Mouse (Mus musculus) ovary, adult 18-20 months (tissue): ENCODE data around the gene Aff1.

ENCODE experiments used
- DNase-seq: peaks from one replicate; pipeline ENCODE4 v3.0.0; 2022; ENCODE audit warnings: low spot score, mixed read lengths

Aff1 gene

DNA sequence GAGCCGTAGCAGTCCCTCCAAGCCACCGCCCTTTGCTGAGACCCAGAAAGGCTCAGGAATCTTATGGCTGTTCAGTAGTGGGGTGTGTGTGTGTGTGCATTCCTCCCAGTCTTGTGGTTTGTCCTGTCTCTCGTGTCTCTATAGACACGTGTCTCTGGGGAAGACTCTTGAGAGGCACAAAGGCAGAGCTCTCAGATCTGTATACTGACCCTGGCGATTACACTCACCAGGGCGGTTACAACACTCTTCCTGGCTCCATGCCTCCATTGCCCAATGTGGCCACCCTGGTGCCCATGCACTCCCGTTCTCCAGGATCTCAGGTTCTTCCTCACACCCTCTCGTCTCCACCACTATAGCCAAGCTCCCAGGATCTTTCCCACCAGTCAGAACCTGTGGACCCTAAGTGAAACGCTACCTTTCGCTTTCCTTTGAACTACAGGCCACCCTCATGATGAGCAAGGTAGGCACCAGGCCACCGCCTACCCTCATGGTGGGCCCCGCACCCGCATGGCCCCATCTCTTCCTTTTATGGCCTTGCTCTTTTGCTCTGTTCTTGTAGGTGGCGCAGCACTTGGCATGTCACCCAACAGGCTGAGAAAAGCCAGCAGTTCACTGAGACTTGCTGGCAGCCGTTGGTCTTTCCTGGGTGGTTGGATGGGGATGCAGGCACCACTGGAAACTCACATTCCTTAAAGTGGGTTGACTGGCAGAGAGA lies 146.5 kb downstream of the Aff1 start:
- no peak for DNase-seq

DNA sequence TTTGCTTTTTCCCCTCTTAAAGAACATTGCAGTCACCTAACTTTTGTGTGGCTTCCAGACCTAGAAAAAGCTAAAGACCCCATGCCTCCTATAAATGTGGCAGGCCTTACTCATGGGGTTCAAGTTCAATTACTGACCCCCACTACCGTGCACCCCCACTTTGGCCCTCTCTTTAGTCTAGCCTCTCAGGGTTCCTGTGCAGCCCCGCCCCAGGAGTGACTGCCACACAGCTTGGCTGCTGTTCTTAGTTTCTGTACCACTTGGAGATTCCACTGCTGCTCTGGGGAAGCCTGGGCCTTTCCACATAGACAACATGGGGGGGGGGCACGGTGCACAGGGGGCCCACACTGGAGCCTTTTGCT lies 147.1 kb downstream of the Aff1 start:
- no peak for DNase-seq

DNA sequence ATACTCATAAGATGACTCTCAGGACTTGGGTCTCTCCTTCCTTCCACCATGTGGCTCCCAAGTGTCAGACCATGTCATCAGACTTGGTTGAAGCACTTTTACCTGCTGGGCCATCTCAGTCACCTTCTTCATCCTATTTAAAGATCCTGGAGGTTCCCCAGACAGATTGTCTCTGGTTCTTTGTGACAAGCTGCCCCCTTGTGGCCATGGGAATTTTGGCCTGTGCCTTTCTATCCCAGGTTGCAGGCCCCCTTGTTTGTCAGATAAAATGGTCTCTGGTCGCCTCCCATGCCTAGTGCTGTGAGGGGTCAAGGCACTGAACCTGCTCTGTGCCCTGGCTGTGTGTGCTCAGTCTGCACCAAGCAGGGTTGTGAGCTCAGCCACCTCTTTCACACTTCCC lies 151.8 kb downstream of the Aff1 start:
- no peak for DNase-seq

DNA sequence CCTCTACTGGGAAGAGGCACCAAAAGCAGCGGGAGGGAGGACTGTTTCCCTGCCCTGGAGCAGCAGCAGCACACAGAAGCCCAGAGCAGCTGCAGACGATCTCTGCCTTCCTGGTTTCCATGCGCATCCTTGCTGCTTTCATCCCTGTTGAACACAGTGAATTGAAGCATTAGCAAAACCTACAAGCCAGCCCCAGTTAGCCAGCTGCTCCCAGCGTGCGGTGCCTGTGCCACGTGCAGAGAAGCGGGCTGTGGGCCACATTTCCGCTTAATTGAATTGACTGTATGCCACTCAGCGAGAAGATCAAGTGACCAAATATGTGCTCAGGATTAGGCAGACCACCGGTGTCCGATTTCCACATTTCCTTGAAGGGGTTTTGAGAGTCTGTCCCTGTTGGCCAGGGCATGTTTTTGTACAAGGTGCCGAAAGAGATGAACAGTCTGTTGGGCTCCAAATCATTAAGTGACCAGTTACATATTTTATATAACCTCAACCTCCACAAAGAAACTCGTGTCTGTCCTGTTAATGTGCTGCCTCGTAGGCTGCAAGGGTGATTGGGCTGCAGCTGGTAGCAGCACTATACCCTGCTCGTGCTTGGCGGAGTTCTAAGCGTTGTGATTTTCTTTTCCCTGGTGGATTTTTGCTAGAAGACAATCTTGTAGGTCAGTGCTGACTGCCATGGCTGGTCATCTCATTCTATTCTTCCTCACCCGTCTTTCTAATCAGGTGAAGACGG lies 153.4 kb downstream of the Aff1 start:
- DNase-seq, result no peak

DNA sequence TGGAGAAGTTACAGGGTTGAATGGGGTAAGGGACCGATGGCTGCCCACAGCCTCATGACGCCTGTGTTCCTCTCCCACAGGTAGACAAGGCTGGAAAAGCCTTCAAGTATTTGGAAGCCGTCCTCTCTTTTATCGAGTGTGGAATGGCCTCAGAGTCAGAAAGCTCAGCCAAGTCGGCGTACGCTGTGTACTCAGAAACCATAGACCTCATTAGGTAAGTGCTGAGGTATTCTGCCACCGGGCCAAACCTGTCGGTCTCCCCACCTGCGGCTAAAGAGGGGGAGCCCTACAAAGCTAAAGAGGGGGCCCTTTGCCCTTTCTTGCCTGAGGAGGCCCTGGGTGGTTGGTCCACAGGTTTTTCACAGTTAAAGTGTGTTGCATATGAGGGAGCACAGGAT lies 154.0 kb downstream of the Aff1 start:
- no peak for DNase-seq

DNA sequence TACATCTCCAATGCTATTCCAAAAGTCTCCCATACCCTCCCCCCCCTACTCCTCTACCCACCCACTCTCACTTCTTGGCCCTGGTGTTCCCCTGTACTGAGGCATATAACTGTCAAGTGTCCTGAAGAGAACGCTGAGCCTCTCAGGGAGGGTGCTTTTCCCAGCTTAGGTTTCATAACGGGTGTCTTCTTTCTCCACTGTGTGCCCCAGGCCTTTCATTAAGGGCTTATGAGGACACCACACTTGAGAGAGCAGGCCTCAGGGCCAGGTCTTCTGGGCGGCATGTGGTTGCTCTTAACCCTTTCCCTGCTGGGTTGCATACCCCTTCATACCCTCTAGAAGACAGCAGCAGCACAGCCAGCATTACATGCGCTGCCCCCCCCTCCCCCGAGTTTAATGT lies 154.4 kb downstream of the Aff1 start:
- DNase-seq, result no peak

DNA sequence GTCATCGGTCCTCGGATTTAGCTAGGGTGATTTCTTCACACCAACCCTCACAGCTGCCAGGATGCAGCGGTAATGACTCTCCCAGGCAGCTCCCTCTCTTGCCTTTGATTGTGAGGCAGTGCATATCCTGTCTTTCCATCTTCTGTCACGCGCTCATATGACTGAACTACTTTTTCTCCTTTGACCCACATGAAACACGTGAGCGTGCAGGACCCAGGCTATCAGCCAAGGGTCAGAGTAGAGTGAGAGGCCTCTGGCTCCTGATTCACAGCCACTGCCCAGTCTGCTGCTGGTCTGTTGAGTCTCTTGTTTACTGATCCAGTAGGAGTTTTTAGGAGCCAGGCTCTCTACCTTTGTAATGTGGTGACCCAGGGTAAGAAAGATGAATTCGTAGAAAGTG lies 156.4 kb downstream of the Aff1 start:
- DNase-seq, result no peak

DNA sequence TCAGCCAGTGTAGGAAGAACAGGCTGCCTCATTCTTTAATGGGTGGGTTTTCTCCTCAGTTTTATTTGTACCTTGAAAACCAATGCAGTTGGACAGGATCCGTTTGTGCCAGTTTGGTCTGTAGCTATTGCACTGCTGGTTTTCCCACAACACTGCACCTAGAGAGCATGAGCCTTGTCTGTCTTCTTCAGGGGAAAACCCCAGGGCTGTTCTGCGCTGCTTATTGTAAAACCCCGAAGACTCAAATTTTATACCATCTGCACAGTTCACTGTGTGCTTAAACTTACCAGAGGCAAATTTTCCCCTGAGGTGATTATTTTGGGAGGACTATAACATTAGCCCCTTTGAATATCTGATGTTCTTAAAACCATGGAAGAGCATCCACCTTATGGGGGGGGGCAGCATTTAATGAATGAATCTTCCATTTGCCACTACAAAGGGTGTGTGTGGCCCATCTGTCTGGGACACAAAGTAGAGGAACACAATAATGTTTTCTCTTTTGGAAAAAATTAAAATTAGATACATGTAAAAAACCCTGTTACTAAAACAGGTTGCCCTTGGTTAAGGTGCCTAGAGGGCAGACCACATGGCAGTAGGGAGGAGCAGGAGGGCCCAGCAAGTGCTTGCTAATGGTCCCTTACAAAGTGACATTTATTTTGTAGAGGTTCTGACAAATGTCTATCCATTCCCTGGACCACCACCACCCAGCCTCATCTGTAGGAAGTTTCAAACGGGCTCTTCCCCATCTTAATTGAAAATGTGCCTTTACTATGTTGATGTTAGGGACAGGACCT lies 160.8 kb downstream of the Aff1 start:
- DNase-seq, result no peak

DNA sequence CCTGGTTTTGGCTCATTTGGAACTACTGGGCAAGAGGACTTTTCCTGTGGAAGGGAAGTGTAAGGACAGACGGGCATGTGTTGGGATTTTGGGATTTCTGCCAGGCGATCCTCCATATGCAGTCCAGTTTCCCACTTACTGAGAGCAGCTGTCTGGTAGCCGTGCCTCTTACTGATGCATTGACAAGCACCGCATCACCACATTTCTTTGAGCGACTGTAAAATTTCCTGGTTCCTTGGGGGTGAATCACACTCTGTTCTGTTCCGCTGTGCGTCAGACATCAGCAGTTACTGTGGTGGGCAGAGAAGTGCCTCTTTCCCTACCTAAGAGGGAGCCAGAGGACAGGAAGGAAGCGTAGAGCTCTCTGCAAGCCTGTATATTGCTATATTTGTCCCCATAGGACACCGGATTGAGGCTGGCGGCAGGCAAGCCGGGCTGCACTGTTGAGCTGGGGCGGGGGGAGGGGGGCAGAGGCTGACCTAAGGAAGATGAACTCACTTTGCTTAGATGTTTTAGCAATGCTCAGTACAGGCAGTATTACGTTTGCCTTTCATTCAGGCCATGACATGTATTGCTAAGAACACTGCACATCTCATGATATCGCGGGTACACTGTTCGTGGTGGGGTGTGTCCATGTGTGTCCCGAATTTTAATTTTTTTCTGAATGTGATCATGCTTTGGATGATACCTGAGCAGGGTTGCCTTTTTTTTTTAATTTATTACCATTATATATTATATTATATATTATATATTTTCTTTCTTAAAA lies 162.1 kb downstream of the Aff1 start:
- DNase-seq, result no peak

DNA sequence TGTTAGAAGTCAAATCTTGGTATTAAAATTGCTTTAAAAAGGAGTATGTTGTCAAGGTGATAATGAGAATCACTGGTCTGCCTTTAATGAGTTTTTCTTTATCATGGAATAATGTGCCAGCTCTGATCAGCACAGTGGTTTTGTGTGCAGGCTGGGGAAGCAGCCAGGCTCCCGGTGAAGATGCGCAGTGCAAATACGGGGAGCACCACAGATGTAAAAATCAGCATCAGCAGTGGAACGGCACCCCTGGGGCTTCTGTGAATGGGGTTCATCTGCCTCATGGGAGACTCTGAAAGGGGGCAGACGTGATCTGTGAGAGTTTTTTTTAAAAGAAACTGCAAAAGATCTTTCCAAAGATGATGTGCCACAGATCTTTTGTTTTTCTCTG lies 162.6 kb downstream of the Aff1 start:
- no peak for DNase-seq

DNA sequence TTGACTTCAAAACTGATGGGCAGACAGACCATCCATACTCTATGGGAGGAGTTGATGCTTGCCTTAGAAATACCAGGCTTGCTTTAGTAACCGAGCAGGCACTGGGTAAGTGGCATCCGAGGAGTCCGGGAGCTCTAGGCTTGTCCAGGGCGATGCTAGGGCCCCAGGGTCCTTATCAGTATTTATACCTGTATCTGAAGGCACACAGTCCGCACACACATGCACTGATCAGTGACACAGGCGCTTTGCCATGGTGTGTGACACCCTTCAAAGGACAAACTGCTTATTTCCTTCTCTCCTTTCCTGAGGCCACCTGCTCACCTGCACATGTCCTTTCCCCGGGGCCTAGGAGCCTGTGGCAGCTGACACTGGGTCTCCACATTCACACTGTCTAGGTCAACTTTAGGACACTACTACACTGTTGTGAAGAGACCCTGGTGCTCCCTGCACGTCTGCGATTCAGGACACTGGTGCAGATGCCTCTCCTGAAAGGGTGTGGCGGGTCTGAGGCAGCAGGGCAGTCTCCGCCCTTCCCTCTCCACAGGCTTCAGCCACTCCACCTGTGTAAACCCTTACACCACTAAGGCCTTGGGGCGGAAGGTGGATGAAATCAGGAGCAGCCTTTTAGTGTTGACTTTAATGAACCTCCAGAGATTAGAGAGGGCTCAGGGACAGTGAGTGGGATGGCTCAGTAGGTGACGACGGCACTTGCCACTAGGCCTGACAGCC lies 163.5 kb downstream of the Aff1 start:
- DNase-seq, result no peak

DNA sequence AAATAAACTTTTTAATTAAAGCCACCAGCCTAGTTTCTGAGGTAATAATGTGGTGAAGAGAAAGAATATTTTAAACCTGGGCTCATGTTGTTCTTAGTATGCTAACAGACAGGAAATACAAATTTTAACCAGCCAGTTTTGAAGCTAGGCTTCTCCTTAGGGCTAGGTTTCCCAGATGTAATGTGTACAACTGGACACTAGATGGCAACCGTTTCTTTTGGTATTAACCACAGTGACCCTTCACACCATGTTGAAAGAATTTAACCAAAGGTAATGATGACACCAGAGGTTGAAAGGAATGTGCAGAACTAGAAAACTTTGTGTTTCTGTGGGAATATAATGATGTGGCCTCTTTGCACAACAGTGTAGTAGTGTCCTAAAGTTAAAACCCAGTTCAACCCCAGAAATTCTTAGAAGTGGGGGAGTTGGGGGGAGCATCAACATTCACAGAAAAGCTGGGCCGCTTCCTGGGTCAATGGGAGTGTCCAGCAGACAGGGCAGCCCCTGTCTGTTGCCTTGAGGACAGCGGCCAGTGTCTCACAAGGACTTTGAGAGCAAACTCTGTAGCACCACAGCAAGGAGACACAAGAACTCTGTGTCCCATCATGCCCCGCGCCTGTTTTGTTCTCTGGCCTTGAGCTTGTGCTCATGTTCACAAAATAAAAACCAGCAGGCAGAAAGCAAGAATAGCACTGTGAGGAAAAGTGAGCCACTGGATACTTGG lies 164.3 kb downstream of the Aff1 start:
- no peak for DNase-seq

DNA sequence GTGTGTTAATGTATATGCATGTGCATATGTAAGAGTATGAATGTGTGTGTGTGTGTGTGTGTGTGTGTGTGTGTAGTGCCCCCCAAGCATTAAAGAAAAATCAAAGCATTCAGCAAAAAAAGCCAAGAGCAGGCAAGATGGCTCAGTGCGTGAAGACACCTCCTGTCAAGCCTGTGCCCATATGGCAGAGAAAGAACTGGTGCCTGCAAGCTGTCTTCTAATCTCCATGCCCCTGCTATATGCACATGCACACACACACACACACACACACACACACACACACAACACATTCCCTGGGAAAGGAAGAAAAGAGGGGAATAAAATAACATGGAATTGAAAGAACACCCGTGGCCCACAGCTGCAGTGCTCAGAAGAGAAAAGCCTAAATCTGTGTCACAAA lies 165.0 kb downstream of the Aff1 start:
- no peak for DNase-seq

DNA sequence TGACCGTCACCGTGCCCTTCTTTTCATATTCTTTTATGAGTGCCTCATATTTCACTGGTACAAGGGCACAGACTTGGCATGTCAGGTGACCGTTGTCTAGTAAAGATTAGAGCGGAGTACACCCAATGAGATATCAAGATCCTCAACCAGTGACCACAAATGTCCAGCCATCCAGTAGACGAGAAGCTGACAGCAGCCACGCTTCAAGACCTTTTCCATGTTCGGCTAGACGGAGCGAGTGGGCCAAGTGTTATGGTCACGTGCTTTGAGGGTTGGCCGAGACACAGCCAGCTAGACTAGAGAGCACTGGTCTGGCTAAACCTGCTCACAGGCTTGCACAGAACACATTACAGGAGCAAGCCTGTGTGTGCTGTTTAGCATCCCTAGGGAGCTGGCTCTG lies 168.4 kb downstream of the Aff1 start:
- no peak for DNase-seq

DNA sequence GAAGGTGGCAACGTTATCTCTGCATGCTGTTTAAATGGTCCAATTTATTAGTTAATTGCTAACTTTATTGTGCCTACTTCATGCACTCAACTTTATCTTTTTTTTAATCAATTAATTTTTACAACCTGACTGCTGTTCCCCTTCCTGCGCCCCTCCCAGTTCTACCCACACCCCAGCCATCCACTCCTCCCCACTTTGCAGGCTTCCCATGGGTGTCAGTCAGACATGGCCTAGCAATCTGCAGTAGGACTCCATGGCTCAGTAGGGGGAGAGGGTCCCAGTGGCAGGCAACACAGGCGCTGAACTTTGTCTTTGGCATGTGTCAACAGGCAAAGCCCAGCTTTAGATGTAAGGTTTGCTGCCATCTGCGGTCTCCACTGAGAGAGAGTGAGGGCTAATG lies 171.6 kb downstream of the Aff1 start:
- DNase-seq, result no peak

DNA sequence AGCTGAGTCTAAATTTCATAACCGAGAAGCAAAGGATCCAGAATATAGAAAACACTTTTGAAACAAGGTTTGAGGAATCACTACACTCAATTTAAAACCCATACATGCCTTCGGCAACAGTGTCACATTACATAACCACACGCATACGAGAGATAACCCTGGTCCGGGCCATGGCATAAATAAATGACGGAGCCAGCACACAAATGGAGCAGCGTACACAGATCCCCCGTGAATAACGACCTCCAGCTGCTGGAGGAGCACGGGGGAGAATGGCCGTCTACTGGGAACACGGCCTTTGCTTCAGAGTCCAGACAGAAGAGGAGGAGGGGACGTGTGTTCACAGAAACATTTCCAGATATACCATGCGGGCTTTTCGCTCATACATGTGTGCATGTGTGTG lies 197.6 kb downstream of the Aff1 start:
- DNase-seq, result no peak

DNA sequence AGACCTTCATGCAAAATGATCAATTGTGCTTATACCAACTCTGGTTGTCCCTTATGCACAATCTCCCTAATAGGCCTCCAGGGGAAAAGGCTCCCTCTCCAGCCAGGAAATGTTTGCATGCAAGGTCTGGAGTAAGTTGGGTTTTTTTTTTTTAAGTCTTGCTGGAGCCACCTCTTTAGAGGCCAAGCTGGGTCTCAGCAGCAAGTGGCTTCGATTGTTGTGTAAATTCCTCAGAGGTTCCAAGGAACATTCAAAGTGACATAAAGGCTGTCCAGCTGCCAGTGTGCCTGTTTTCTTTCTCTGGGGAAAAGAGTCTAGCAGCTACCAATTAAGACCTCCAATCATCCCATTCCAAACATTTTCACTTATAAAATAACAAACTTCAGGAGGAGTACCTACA lies 206.1 kb downstream of the Aff1 start:
- DNase-seq, result no peak
